18 mouse cellular contexts compared by ENCODE assay signal in genomic region chr8:121437506-121437905, GRCm38 (mm10).
DNase-seq lines count a peak whose midpoint lies in the region; ATAC-seq and TF ChIP-seq lines count a peak whose summit lies in the region.
"Had no signal": no experiment of that assay in that cellular context is flagged by ENCODE, and none has a peak within 500 bp of the region (broad histone marks: within the 10 kb centered on the region; RNA-seq: fewer than 3 reads in every experiment).

No protein-coding gene starts in this region.

- H3K36me3 ChIP-seq in hindbrain, embryonic 10.5 days, result no peaks in the 10 kb centered on the region
- H3K36me3 ChIP-seq in hindbrain, embryonic 14.5 days (replicated peaks; ENCODE audit: control insufficient read depth, insufficient read depth), result no peaks in the 10 kb centered on the region
- H3K36me3 ChIP-seq in midbrain, embryonic 11.5 days (ENCODE audit: control insufficient read depth, insufficient read depth, low read length), result no peaks in the 10 kb centered on the region
- H3K36me3 ChIP-seq in midbrain, embryonic 14.5 days (ENCODE audit: control insufficient read depth, insufficient read depth, low read length), result no peaks in the 10 kb centered on the region
- H3K36me3 ChIP-seq in thymus, adult 2 months (ENCODE audit: control insufficient read depth, insufficient read depth, low read length), result no peaks in the 10 kb centered on the region
- H3K36me3 ChIP-seq: embryonic facial prominence, embryonic 15.5 days; heart, embryonic 10.5 days; limb, embryonic 12.5 days; liver, embryonic 12.5 days; midbrain, embryonic 12.5 days had no signal

- no peak for TF ChIP-seq CTCF in thymus, adult 2 months (IDR thresholded peaks at IDR 0.05; ENCODE audit: borderline replicate concordance, control insufficient read depth, extremely low read depth, insufficient read depth, low read length, poor library complexity)

- H3K27ac ChIP-seq in hindbrain, embryonic 10.5 days, result peak overlapping the region; percentile 76
- no peak overlapping the region for H3K27ac ChIP-seq in hindbrain, embryonic 14.5 days
- H3K27ac ChIP-seq in midbrain, embryonic 11.5 days (ENCODE audit: low read depth, low read length), result no peak overlapping the region
- no peak overlapping the region for H3K27ac ChIP-seq in midbrain, embryonic 14.5 days (replicated peaks; ENCODE audit: low read depth, low read length)
- H3K27ac ChIP-seq in thymus, adult 2 months (ENCODE audit: control insufficient read depth, insufficient read depth, low read length), result no peak overlapping the region
- H3K27ac ChIP-seq: embryonic facial prominence, embryonic 15.5 days; heart, embryonic 10.5 days; limb, embryonic 12.5 days; liver, embryonic 12.5 days; midbrain, embryonic 12.5 days had no signal

- no peak for TF ChIP-seq POLR2A in thymus, adult 2 months (IDR thresholded peaks at IDR 0.05; ENCODE audit: control insufficient read depth, extremely low read depth, insufficient read depth, low read length, poor library complexity)

- no peak for DNase-seq in hindbrain, embryonic 10.5 days (ENCODE audit: low spot score)
- DNase-seq in hindbrain, embryonic 14.5 days (ENCODE audit: low spot score), result no peak
- DNase-seq in midbrain, embryonic 11.5 days (ENCODE audit: low spot score, missing footprints), result peak; percentile 57
- DNase-seq in midbrain, embryonic 14.5 days, result no peak
- DNase-seq in cerebellum, postnatal 25 days, result peak; percentile 31 to 43
- DNase-seq in thymus, adult 2 months, result no peak
- DNase-seq in spleen, adult 18-20 months, result no peak
- DNase-seq: adrenal gland, postnatal 10 days; kidney, adult 18-20 months; kidney, postnatal 14 days; lung, postnatal 36 days; right cerebral cortex, postnatal 25 days had no signal

- 65% methylated on average over 6 of the region's 6 CpGs for WGBS in hindbrain, embryonic 10.5 days
- 60% methylated on average over 6 of the region's 6 CpGs for WGBS in hindbrain, embryonic 14.5 days
- WGBS in midbrain, embryonic 11.5 days, result 68% methylated on average over 6 of the region's 6 CpGs
- 69% methylated on average over 6 of the region's 6 CpGs for WGBS in midbrain, embryonic 14.5 days
- 78% methylated on average over 6 of the region's 6 CpGs for WGBS in thymus, adult 2 months

- ATAC-seq in hindbrain, embryonic 14.5 days (ENCODE audit: low FRiP score), result no peak
- no peak for ATAC-seq in midbrain, embryonic 11.5 days (ENCODE audit: low FRiP score)
- no peak for ATAC-seq in midbrain, embryonic 14.5 days (ENCODE audit: low FRiP score, low TSS enrichment)
- ATAC-seq: liver, embryonic 12.5 days had no signal

- no peak overlapping the region for H3K9ac ChIP-seq in hindbrain, embryonic 14.5 days
- H3K9ac ChIP-seq in midbrain, embryonic 11.5 days (ENCODE audit: low read length), result no peak overlapping the region
- no peak overlapping the region for H3K9ac ChIP-seq in midbrain, embryonic 14.5 days (replicated peaks; ENCODE audit: low read length)
- H3K9ac ChIP-seq: embryonic facial prominence, embryonic 15.5 days; limb, embryonic 12.5 days; liver, embryonic 12.5 days; lung, embryonic 14.5 days; midbrain, embryonic 12.5 days had no signal

- H3K9me3 ChIP-seq in hindbrain, embryonic 10.5 days, result no peaks in the 10 kb centered on the region
- H3K9me3 ChIP-seq in hindbrain, embryonic 14.5 days (ENCODE audit: control insufficient read depth, low read length), result no peaks in the 10 kb centered on the region
- H3K9me3 ChIP-seq in midbrain, embryonic 11.5 days (ENCODE audit: control insufficient read depth, low read length), result no peaks in the 10 kb centered on the region
- no peaks in the 10 kb centered on the region for H3K9me3 ChIP-seq in midbrain, embryonic 14.5 days (ENCODE audit: control insufficient read depth, low read length)
- H3K9me3 ChIP-seq: embryonic facial prominence, embryonic 15.5 days; heart, embryonic 10.5 days; limb, embryonic 12.5 days; liver, embryonic 12.5 days; midbrain, embryonic 12.5 days had no signal

- H3K4me3 ChIP-seq in hindbrain, embryonic 10.5 days, result no peak overlapping the region
- no peak overlapping the region for H3K4me3 ChIP-seq in hindbrain, embryonic 14.5 days (replicated peaks; ENCODE audit: low read length)
- no peak overlapping the region for H3K4me3 ChIP-seq in midbrain, embryonic 11.5 days (ENCODE audit: low read depth, low read length)
- no peak overlapping the region for H3K4me3 ChIP-seq in midbrain, embryonic 14.5 days (replicated peaks; ENCODE audit: low read depth, low read length)
- H3K4me3 ChIP-seq in thymus, adult 2 months (ENCODE audit: control insufficient read depth, insufficient read depth, low read length), result no peak overlapping the region
- H3K4me3 ChIP-seq: embryonic facial prominence, embryonic 15.5 days; heart, embryonic 10.5 days; limb, embryonic 12.5 days; liver, embryonic 12.5 days; midbrain, embryonic 12.5 days had no signal

- H3K27me3 ChIP-seq in hindbrain, embryonic 10.5 days (ENCODE audit: insufficient read depth, poor library complexity, severe bottlenecking), result peaks cover 46% of the 10 kb centered on the region
- H3K27me3 ChIP-seq in hindbrain, embryonic 14.5 days (ENCODE audit: control insufficient read depth, insufficient read depth, low read length), result no peaks in the 10 kb centered on the region
- H3K27me3 ChIP-seq in midbrain, embryonic 11.5 days (ENCODE audit: control insufficient read depth, insufficient read depth, low read length), result peaks cover 4% of the 10 kb centered on the region; the same call in 1 of the 2 replicates
- H3K27me3 ChIP-seq in midbrain, embryonic 14.5 days (ENCODE audit: control insufficient read depth, insufficient read depth, low read length), result peaks cover 5% of the 10 kb centered on the region; the same call in 1 of the 2 replicates
- no peaks in the 10 kb centered on the region for H3K27me3 ChIP-seq in thymus, adult 2 months (ENCODE audit: control insufficient read depth, insufficient read depth, low read length)

- no peak overlapping the region for H3K4me2 ChIP-seq in hindbrain, embryonic 14.5 days (replicated peaks)
- no peak overlapping the region for H3K4me2 ChIP-seq in midbrain, embryonic 11.5 days
- H3K4me2 ChIP-seq in midbrain, embryonic 14.5 days (ENCODE audit: low read length), result no peak overlapping the region
- H3K4me2 ChIP-seq: embryonic facial prominence, embryonic 15.5 days; limb, embryonic 12.5 days; liver, embryonic 12.5 days; midbrain, embryonic 12.5 days had no signal

- H3K4me1 ChIP-seq in hindbrain, embryonic 10.5 days (replicated peaks), result peaks cover 66% of the 10 kb centered on the region
- 0 out of 2 replicates have a peak, but pooled peaks cover 5% of the 10 kb centered on the region for H3K4me1 ChIP-seq in hindbrain, embryonic 14.5 days (replicated peaks; ENCODE audit: control insufficient read depth, insufficient read depth, low read length)
- H3K4me1 ChIP-seq in midbrain, embryonic 11.5 days (ENCODE audit: control insufficient read depth, insufficient read depth, low read length), result peaks cover 3% of the 10 kb centered on the region; the same call in 1 of the 2 replicates
- H3K4me1 ChIP-seq in midbrain, embryonic 14.5 days (ENCODE audit: control insufficient read depth, insufficient read depth, low read length), result 0 out of 2 replicates have a peak, but pooled peaks cover 3% of the 10 kb centered on the region
- H3K4me1 ChIP-seq in thymus, adult 2 months (replicated peaks; ENCODE audit: control insufficient read depth, insufficient read depth, low read length), result no peaks in the 10 kb centered on the region
- H3K4me1 ChIP-seq: liver, embryonic 12.5 days had no signal

Comparison
In these comparisons a context has a peak if more than half of its experiments do, and no peak if none do; other contexts are left out.
1. DNase-seq: peak in midbrain, embryonic 11.5 days (single experiment) and cerebellum, postnatal 25 days (2 of 2); none in hindbrain, embryonic 10.5 days (single experiment), hindbrain, embryonic 14.5 days (single experiment), midbrain, embryonic 14.5 days (single experiment), thymus, adult 2 months (single experiment) and spleen, adult 18-20 months (0 of 2).